Mouse (Mus musculus) embryo, embryonic 9.5 days (tissue): ENCODE data around the gene Trank1.

ENCODE experiments used
- DNase-seq: peaks from one replicate; pipeline ENCODE4 v3.0.0-alpha.2; 2017; ENCODE audit errors: extremely low spot score

Trank1 gene

DNA sequence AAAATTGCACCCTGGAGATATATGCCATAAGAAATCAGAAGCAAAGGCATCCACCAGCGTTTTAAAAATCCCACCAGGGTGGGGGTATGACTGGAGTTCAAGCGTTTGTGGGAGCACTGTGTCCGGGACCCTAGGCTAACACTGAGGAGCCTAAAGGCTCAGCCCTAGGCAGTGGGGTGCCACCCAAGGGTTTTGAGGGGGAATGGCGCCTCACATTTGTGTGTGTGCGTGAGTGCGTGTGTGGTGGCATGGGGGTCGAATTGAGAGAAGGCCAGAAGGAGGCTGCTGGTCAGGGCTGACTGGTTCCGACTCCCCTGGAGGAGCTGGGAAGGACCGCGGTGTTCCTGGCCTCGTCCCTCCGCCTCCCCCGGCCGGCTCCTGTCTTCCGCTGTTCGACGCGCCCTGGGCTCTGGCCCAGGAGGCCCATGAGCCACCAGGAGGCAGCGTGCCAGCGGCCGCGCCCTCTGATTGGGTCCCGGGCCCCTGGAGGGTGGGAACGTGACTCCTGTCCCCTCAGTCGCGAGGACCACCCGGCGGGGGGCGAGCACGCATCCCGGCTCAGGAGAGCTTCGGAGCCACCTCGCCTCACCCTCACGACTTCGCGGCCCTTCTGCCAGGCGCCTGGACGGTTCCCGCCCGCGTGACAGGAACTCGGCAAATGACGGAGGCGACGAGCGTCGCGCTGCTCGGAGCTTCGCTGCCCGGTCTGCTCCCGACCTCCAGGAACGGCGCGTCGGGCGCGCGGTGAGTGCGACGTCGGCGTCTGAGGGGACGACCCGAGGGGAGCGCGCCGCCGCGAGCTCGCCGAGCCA is at the start of gene Trank1:
TSS of gene Trank1 (plus strand) at position 709 of the 812 bp plus-strand sequence.
- DNase-seq = peak; percentile 43

DNA sequence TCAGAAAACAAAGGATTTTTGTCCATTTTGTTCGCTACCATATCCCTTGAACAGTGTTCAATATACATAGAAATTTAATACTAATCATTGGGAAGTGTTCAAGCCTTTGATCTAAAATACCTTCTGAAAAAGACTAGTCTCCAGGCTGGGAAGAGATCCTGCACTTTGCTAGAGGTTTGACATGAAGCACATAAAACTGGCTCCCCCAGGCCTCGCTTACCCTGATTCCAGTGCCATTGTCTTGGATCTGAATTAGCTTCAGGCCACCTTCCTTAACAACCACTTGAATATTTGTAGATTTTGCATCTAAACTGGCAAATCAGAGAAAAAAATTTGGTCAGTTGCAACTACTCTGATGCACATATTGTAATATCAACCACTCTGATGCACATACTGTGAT is 43.5 kb upstream of the Trank1 start:
- DNase-seq = no peak

DNA sequence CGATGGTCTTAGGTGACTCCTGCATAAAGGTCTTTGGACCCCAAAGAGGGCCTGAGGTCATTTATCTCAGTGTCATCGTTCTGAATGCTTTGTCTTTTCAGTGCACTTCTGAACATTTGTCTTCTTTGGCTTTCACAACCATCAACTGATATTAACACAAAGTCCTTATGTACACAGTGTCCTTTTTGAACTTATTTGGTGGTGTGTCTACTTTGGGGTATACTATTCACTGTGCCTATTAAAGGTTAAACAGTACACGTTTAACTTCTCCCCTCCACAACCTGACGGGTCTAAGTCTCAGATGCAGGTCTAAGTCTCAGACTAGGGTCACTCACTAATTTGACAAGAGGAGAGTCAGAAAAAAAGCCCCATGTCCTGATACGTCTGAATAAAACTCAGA is 40.9 kb upstream of the Trank1 start:
- DNase-seq = no peak

DNA sequence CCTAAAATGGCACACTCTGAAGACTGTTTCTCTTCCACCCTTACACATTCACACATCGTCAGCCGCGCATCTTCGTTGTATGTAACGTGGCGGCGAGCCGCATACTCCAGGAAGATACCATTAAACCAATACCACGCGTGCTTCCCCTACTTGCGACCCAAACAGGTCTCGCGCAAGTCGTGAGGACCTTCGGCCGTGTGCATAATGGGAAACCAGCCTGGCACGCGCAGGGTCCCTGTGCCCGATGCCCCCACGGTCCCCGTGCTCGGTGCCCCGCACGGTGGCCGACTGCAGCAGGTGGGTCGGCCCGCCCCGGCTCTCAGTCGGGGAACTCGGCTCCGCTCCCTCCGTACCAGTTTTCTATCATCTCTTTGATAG is 40.5 kb upstream of the Trank1 start:
- no peak for DNase-seq

DNA sequence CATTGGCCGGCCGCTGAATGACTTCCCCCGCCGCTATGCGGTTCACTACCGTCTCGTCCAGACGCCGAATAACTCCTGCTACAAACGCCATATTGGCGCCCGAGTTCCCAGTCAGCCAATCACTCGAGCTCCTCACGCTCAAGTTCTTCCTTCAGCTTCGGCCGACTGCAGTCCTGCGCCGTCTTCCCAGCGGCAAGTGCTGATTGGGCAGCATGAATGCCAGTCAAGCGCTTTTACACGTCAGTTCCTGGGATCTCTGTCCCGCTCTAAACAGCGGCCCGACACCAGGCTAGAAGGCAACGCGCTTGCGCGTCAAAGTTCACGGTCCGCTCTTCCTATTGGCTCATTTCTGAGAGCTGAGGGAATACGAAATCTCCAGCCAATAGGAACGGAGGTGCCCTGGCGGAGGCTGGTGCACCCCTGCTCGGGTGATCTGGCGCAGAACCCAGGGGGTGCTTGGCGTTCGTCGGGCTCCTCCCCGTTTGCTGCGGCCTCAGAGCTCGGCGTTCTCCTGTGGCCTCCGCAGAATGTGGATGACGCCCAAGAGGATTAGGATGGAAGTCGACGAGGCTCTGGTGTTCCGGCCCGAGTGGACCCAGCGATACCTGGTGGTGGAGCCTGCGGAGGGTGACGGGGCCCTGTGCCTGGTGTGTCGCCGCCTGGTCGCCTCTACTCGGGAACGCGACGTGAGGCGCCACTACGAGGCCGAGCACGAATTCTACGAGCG is 39.9 kb upstream of the Trank1 start, which contains the start of the genes Mlh1 and Epm2aip1:
TSS of gene Mlh1 (minus strand) at position 358 of the 727 bp plus-strand sequence.
TSS of gene Epm2aip1 (plus strand) at position 496 of the 727 bp plus-strand sequence.
- peak; percentile 97 for DNase-seq

DNA sequence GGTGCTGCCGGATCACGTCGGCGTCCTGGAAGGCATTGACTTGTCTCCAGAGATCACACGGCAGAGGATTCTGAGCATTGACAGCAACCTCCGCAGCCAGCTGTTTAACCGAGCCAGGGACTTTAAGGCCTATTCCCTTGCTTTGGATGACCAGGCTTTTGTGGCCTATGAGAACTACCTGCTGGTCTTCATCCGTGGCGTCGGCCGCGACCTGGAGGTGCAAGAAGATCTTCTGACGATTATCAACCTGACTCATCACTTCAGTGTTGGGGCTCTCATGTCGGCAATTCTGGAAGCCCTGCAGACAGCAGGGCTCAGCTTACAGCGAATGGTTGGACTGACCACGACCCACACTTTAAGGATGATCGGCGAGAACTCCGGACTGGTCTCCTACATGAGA is 39.2 kb upstream of the Trank1 start:
- no peak for DNase-seq

DNA sequence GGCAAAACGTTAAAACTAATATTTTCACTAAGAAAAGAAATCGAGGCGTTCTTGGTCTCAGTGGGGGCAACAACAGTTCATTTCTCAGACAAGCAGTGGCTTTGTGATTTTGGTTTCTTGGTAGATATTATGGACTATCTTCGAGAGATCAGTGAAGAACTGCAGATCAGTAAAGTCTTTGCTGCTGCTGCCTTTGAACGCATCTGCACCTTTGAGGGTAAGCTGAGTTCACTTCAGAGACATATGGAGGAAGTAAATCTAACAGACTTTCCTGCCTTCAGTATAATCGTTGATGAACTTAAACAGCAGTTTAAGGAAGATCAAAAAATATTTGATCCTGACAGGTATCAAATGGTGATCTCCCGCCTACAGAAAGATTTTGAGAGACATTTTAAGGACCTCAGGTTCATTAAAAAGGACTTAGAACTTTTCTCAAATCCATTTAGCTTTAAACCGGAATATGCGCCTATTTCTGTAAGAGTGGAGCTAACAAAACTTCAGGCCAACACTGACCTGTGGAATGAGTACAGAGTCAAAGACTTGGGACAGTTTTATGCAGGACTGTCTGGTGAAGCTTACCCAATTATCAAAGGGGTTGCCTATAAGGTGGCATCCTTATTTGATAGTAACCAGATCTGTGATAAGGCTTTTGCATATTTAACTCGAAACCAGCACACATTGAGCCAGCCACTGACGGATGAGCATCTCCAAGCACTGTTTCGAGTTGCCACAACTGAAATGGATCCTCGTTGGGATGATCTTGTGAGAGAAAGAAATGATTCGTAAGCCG is 38.3 kb upstream of the Trank1 start:
- no peak for DNase-seq

DNA sequence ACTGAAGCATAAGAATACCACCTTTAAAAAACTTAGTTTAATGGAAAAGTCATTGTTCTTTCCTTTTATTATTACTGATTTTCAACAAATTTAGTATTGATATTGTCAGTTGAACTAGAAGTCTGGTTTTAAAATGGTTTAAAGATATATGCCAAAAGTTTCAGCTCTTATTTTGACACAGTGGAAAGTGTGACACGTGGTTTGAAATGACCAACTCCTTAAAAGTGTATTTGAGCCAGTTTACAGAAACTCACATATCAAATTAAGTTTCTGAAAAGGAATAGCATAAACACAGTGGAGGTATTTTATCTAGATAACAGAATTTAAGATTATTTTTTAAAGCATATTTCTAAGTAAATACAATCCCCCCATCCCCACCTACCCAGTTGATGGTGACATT is 37.6 kb upstream of the Trank1 start:
- no peak for DNase-seq

DNA sequence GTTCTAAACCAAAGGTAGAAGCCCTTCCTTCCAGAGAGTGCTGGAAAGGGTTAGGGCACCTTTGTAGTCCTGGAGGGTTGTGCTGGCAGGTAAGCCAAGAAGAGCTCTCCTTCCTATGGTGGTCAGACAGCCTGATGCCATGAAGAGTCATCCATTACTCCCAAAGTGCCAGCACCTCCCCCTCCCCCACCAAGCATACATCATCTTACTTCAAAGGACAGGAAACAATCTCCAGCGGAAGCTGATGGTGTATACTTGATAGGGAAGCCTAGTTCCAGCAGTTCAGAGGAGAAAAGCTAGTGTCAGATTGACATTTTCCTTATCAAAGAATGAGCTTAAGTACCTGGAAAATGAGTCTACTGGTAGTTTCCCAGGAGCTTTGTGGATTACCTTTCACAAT is 36.4 kb upstream of the Trank1 start:
- DNase-seq = peak; percentile 29

DNA sequence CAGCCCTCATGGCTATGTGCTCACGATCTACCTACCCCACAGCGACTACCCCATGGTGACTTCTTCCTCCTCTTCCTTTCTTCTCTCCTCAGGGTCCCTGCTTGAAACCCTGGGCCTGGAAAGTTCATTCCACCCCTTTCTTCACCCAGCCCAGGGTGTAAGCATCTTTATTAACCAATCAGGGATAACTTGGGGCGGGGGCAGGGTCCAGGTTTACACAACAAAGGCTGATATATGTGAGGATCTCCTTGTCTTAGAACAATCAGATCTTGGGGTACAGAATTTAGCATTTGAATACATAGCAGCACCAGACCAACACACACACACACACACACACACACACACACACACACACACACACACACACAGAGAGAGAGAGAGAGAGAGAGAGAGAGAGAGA is 26.5 kb upstream of the Trank1 start:
- no peak for DNase-seq

DNA sequence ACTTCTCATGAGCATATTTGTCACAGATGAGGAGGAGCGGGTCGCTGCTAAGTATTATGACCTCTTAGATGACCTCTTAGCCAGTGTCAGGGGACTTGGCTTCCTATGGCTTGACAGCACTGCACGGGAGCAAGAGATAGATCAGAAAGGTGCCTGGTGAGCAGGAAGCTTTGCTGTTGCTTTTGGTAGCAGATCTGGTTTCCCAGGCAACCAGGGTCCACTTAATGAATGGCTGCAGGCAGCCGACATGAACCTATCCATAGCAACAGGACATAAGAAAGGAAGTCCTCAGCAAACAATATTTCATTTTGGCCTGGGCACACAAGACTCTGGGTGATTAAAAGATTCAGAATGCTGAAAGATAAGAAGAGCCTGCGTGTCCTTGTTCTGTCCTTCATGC is 25.9 kb upstream of the Trank1 start:
- peak; percentile 19 for DNase-seq

DNA sequence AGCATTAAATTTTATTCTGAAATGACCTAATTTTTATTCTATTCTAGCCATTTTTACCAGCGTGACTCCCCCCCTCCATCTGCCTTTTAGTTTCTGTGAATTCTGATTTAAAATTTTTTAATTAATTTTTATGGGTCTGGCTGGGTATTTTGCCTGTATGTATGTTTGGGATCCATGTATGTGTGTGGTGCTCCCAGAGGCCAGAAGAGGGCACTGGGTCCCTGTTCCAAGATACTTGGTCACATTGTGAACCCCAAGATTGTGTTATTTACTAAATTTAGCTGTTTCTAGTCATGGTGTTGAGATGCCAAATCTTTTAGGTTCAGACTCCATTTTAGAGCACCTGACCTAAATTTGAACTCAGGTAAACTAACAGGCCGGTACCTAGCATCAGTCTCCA is 25.1 kb upstream of the Trank1 start:
- no peak for DNase-seq

DNA sequence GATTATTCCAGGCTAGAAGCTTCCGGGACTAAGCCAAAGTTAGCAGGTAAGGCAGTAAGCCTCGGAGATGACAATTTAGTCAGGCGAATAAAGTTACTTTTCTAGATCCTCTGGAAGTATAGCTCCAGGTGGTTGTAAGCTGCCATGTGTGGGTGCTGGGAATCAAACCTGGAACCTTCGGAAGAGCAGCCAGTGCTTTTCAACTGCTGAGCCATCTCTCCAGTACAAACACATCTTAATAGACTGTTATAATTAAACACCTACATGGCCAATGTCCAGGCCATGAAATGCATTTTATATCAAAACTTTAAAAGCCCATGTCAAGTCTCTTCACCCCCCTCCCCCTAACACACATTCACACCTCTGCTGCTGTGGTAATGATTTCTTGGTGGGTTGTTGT is 23.6 kb upstream of the Trank1 start:
- DNase-seq = no peak

DNA sequence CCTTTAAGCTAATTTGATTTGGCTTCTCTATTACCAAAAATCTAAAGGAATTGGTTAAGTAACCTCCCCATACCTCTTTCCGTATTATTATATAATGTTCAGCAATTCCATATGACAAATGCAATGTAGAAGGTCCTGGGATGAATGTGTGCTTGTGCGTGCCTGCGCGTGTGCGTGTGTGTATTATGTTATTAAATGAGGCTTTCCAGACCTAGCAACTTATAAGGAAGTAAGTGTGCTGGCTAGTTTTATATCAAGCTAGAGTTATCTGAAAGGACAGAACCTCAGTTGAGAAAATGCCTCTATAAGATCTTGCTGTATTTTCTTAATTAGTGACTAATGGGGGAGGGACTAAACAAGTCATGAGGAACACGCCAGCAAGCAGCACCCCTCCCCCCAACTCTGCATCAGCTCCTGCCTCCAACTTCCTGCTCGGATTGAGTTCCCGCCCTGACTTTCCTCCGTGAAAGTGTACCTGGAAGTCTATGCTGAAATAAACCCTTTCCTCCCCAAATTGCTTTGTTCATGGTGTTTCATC is 22.2 kb upstream of the Trank1 start:
- DNase-seq = no peak

DNA sequence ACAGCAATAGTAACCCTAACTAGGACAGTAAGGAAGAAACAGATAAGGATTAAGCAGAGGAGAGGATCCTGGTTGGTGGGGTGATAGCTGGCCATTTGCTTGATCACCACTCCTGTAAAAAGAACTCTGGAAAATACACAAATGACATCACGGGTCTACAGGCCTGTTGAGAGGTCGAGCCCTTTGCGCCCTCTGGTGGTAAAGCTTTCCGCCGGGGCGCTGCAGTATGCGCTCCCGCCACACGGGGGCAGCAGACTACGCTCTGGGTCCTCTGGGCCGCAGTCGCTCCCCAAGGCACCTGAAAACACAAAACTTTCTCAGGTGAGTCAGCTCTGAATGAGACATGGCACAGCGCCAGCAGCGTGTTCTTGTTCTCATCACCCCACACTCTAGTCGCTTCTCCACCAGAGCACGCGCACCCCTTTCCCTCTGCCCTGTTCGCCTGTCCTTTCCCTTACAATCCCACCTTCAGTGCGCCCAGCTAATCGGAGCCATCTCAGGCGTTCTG is 21.7 kb upstream of the Trank1 start:
- peak; percentile 94 for DNase-seq

DNA sequence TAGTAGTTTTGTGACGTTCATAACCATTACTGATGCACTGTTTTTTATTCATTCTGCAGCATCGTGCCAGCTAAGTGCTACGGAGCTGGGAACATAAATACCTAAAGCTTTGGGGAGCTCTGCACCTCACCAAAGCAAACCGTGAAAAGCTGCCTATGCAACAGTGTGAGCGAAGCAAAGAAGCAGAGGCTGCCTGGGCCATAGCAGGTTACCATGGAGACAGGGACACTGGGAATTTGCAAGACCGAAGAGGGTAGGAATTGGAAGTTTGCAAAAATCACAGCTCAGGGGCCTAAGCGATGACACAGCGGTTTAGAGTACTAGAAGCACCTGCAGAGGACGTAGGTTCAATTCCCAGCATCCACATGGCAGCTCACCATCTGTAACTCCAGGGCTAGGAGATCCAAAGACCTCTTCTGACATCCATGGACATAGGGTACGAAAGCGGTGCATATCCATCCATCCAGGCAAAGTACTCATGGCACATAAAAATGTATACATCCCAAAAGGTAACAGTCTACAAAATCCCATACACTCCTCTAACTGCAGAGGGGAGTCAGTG is 20.9 kb upstream of the Trank1 start:
- no peak for DNase-seq

DNA sequence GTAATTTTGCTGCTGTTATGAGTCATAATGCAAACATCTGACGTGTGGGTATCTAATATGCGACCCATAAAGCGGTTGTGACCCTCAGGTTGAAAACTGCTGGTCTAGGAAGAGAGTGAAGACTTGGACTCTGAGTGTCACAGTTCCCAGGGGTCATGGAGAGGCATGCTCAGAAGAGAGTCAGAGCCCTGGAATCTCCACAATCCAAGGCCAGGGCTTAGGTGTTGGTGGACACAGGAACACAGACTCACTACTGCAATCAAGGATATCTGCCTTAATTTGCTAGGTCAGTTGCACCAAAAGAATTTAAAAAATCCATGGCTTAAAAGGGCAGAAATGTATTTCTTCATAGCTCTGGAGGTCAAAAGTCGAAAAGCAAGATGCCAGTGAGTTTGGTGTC is 18.3 kb upstream of the Trank1 start:
- no peak for DNase-seq

DNA sequence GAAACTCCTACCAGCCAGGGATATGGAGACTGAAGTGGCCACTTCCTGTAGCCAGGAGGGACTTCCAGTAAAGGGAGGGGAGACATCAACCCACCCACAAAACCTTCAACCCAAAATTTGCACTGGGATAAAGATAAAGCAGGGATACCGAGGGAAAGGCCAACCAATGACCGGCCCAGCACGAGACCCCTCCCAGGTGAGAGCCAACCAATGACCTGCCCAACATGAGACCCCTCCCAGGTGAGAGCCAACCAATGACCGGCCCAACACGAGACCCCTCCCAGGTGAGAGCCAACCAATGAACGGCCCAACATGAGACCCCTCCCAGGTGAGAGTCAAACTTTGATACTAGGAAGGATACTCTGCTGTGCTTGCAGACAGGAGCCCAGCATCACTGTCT is 16.6 kb upstream of the Trank1 start:
- no peak for DNase-seq

DNA sequence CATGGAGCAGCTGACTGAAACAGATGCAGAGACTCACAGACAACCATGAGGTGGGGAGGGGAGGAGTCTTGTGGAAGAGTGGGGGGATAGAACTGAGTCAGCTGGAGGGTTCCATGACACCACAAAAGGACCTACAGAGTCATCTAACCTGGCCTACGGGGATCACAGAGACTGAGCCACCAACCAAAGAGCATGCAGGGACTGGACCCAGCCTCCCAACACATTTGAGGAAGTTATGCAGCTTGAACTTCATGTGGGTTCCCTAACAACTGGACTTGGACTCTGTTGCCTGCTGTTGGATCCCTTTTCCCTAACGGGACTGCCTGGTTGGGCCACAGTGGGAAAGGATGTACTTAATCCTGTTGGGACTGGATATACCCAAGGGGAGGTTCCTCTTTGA is 16.2 kb upstream of the Trank1 start:
- DNase-seq = no peak

DNA sequence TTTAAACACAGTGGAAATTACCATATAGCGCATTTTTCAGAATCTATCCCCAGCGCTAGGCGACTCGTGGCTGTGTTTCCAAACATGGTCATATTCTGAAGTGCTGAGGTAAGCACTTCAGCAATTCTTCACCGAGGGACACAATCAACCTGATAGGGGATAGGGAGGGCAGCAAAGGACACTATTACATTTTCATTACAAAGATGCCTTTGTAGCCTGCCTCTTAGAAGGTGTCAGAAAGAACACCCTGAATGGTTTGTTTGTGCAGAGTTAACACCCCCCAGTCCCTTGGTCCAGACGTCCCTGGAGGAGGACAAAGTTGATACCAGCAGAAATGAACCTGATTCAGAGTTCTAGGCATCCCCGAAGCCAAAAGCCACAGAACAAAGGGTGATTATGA is 15.1 kb upstream of the Trank1 start:
- no peak for DNase-seq

DNA sequence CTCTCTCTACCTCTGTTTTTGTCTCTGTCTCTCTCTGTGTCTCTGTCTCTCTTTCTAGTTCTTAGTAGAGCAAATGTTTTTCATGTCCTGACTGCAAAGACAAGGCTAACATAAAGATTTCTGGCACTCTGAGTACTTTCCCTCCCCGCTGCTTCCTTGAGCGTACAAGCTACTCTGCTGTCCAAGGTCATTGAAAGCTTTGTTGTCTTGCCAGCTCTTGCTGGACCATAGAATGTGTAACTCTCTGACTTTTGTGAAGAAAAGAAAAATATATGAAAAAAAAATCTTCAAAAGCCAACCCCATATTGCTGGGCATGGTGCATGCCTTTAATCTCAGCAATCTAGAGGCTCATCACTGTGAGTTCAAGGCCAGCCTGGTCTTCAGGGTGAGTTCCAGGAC is 12.9 kb upstream of the Trank1 start:
- no peak for DNase-seq
